Mouse (Mus musculus) testis, adult 2 months (tissue): ENCODE data around the gene Osgin1.

ENCODE experiments used
- CTCF ChIP-seq: fragments of 200-500 bp; IDR thresholded peaks from 2 replicates; pipeline ENCODE4 v1.5.1; 2012; ENCODE audit warnings: low read depth, mild to moderate bottlenecking, inconsistent platforms, low read length, moderate library complexity; ENCODE audit not compliant: control insufficient read depth, insufficient read depth, insufficient replicate concordance
- POLR2A ChIP-seq: fragments of 200-500 bp; IDR thresholded peaks from 2 replicates; pipeline ENCODE4 v1.6.1; 2012; ENCODE audit warnings: low read depth, mild to moderate bottlenecking, inconsistent platforms, low read length, moderate library complexity; ENCODE audit not compliant: control insufficient read depth

GRCm38 (mm10) chr8:119459724-119460123 is 25.8 kb downstream of the Osgin1 start:
- TF ChIP-seq POLR2A (no peak), CTCF (no peak)
